Mouse (Mus musculus) brain, embryonic 14.5 days (tissue): ENCODE measurements around the gene Klk1b24.
"Not testable (repeated sequence)": the region's sequence is repeated elsewhere in the genome, so short reads cannot be mapped to it uniquely, and the experiment has no call there.

Experiments
- CTCF ChIP-seq: fragments of 200-500 bp; IDR thresholded peaks from 2 replicates; pipeline ENCODE4 v1.5.1; 2012; ENCODE audit warnings: inconsistent platforms, mild to moderate bottlenecking, moderate library complexity, borderline replicate concordance; ENCODE audit not compliant: insufficient read depth, insufficient read length; ENCODE audit errors: extremely low read depth
- POLR2A ChIP-seq: fragments of 200-500 bp; IDR thresholded peaks from 2 replicates; pipeline ENCODE4 v1.6.1; 2012; ENCODE audit warnings: mild to moderate bottlenecking, inconsistent platforms, borderline replicate concordance; ENCODE audit not compliant: poor library complexity, insufficient read depth, insufficient read length, severe bottlenecking; ENCODE audit errors: extremely low read depth

GRCm38 (mm10) chr7:44207135-44207534 is 19.1 kb downstream of the Klk1b24 start, which contains the start of gene Klk1b4:
- not testable (repeated sequence) for TF ChIP-seq POLR2A, CTCF
